Mouse (Mus musculus) telencephalon, adult 2 months (tissue): ENCODE results near the gene Egfr.

Source experiments
- DNase-seq: peaks from one replicate; pipeline ENCODE4 v3.0.0-alpha.2; 2011; ENCODE audit warnings: low read depth, low spot score

Gene Egfr

GRCm38 (mm10) chr11:16776967-16777366 is 25.0 kb downstream of the Egfr start:
- no peak for DNase-seq

GRCm38 (mm10) chr11:16781604-16782003 is 29.6 kb downstream of the Egfr start:
- DNase-seq, result no peak

GRCm38 (mm10) chr11:16783926-16784659 is 32.1 kb downstream of the Egfr start:
- no peak for DNase-seq

GRCm38 (mm10) chr11:16792638-16793585 is 40.9 kb downstream of the Egfr start:
- no peak for DNase-seq

- DNase-seq, result no peak
These were observed 43.0 kb downstream of the Egfr start for GRCm38 (mm10) chr11:16795012-16795411.

- DNase-seq, result no peak
These were observed 43.5 kb downstream of the Egfr start for GRCm38 (mm10) chr11:16795513-16795912.

- DNase-seq, result no peak
These were observed 45.5 kb downstream of the Egfr start for GRCm38 (mm10) chr11:16797456-16797855.

- peak; percentile 62 for DNase-seq
These were observed 46.1 kb downstream of the Egfr start for GRCm38 (mm10) chr11:16798136-16798535.

- DNase-seq, result no peak
These were observed 48.5 kb downstream of the Egfr start for GRCm38 (mm10) chr11:16800507-16800906.

- DNase-seq, result peak; percentile 65
These were observed 50.7 kb downstream of the Egfr start for GRCm38 (mm10) chr11:16802668-16803067.

- no peak for DNase-seq
These were observed 52.0 kb downstream of the Egfr start for GRCm38 (mm10) chr11:16804016-16804415.

GRCm38 (mm10) chr11:16805886-16806285 is 53.9 kb downstream of the Egfr start:
- no peak for DNase-seq

GRCm38 (mm10) chr11:16809161-16809967 is 57.4 kb downstream of the Egfr start:
- DNase-seq, result no peak

- no peak for DNase-seq
These were observed 58.1 kb downstream of the Egfr start for GRCm38 (mm10) chr11:16810086-16810485.

- DNase-seq, result no peak
These were observed 61.3 kb downstream of the Egfr start for GRCm38 (mm10) chr11:16813298-16813697.

- no peak for DNase-seq
These were observed 64.4 kb downstream of the Egfr start for GRCm38 (mm10) chr11:16816414-16816813.

- DNase-seq, result no peak
These were observed 65.5 kb downstream of the Egfr start for GRCm38 (mm10) chr11:16817336-16818034.

- no peak for DNase-seq
These were observed 67.4 kb downstream of the Egfr start for GRCm38 (mm10) chr11:16819424-16819823.

- DNase-seq, result no peak
These were observed 68.1 kb downstream of the Egfr start for GRCm38 (mm10) chr11:16820138-16820537.

- DNase-seq, result no peak
These were observed 69.8 kb downstream of the Egfr start for GRCm38 (mm10) chr11:16821668-16822254.
